Mouse (Mus musculus): ENCODE measurements around the gene Nf2. TPM values are rescaled to one million over a fixed set of nuclear protein-coding genes. Genes with fewer than 3 reads are reported as not detected.
A peak's percentile ranks its signal among the peaks of the same experiment; 100 is the strongest.

Gene Nf2
- polyA plus RNA-seq, 1 experiment from 2014 or later: 37.4 TPM

- H3K27me3 ChIP-seq (replicated peaks; ENCODE audit: control insufficient read depth, insufficient read depth, low read length): no peaks in the 10 kb centered on the region
- peak within 1 kb of the TSS; percentile 70 for H3K27ac ChIP-seq (ENCODE audit: low read depth, low read length)
- DNase-seq (ENCODE audit: low spot score) (peak; percentile 88), ATAC-seq (replicated peaks; ENCODE audit: low FRiP score) (peak; percentile 91)
- peaks cover 6% of the 10 kb centered on the region; the same call in 1 of the 2 replicates for H3K36me3 ChIP-seq (ENCODE audit: control insufficient read depth, insufficient read depth, low read length)
- peak within 1 kb of the TSS; percentile 83 for H3K4me2 ChIP-seq
- H3K9me3 ChIP-seq (ENCODE audit: control insufficient read depth, low read length): no peaks in the 10 kb centered on the region
- H3K9ac ChIP-seq (ENCODE audit: low read depth, low read length): peak within 1 kb of the TSS; percentile 58
- 0 out of 2 replicates have a peak, but pooled peaks cover 3% of the 10 kb centered on the region for H3K4me1 ChIP-seq (replicated peaks; ENCODE audit: control insufficient read depth, insufficient read depth, low read length)
- H3K4me3 ChIP-seq (ENCODE audit: low read depth, low read length): peak within 1 kb of the TSS; percentile 56
- 1% methylated on average over 30 of the region's 30 CpGs for WGBS
Measured at GRCm38 (mm10) chr11:4873755-4874475, 24.6 kb upstream of the Nf2 start, which contains the start of gene Nipsnap1. TSS of gene Nipsnap1 (plus strand) at chr11:4873951.

GRCm38 (mm10) chr11:4865645-4866251, 16.4 kb upstream of the Nf2 start:
- no peak overlapping the region for H3K4me3 ChIP-seq (ENCODE audit: low read depth, low read length)
- 31% methylated on average over 10 of the region's 10 CpGs for WGBS
- no peaks in the 10 kb centered on the region for H3K27me3 ChIP-seq (replicated peaks; ENCODE audit: control insufficient read depth, insufficient read depth, low read length)
- no peaks in the 10 kb centered on the region for H3K36me3 ChIP-seq (ENCODE audit: control insufficient read depth, insufficient read depth, low read length)
- DNase-seq (ENCODE audit: low spot score) (no peak), ATAC-seq (replicated peaks; ENCODE audit: low FRiP score) (no peak)
- H3K9ac ChIP-seq (ENCODE audit: low read depth, low read length): no peak overlapping the region
- H3K9me3 ChIP-seq (ENCODE audit: control insufficient read depth, low read length): no peaks in the 10 kb centered on the region
- no peak overlapping the region for H3K27ac ChIP-seq (ENCODE audit: low read depth, low read length)
- no peak overlapping the region for H3K4me2 ChIP-seq
- H3K4me1 ChIP-seq (replicated peaks; ENCODE audit: control insufficient read depth, insufficient read depth, low read length): no peaks in the 10 kb centered on the region

GRCm38 (mm10) chr11:4862730-4863129, 13.4 kb upstream of the Nf2 start:
- ATAC-seq (replicated peaks; ENCODE audit: low FRiP score) (no peak), DNase-seq (ENCODE audit: low spot score) (no peak)
- no peak overlapping the region for H3K4me3 ChIP-seq (ENCODE audit: low read depth, low read length)
- H3K36me3 ChIP-seq (ENCODE audit: control insufficient read depth, insufficient read depth, low read length): no peaks in the 10 kb centered on the region
- no peak overlapping the region for H3K27ac ChIP-seq (ENCODE audit: low read depth, low read length)
- H3K9me3 ChIP-seq (ENCODE audit: control insufficient read depth, low read length): no peaks in the 10 kb centered on the region
- H3K9ac ChIP-seq (ENCODE audit: low read depth, low read length): no peak overlapping the region
- no peak overlapping the region for H3K4me2 ChIP-seq
- H3K27me3 ChIP-seq (replicated peaks; ENCODE audit: control insufficient read depth, insufficient read depth, low read length): no peaks in the 10 kb centered on the region
- H3K4me1 ChIP-seq (replicated peaks; ENCODE audit: control insufficient read depth, insufficient read depth, low read length): no peaks in the 10 kb centered on the region
- WGBS: 82% methylated on average over 1 of the region's 1 CpGs

GRCm38 (mm10) chr11:4861816-4862604, 12.7 kb upstream of the Nf2 start:
- no peaks in the 10 kb centered on the region for H3K9me3 ChIP-seq (ENCODE audit: control insufficient read depth, low read length)
- DNase-seq (ENCODE audit: low spot score) (no peak), ATAC-seq (replicated peaks; ENCODE audit: low FRiP score) (no peak)
- 52% methylated on average over 11 of the region's 11 CpGs for WGBS
- no peak overlapping the region for H3K4me2 ChIP-seq
- no peaks in the 10 kb centered on the region for H3K36me3 ChIP-seq (ENCODE audit: control insufficient read depth, insufficient read depth, low read length)
- H3K27ac ChIP-seq (ENCODE audit: low read depth, low read length): no peak overlapping the region
- H3K4me3 ChIP-seq (ENCODE audit: low read depth, low read length): no peak overlapping the region
- H3K9ac ChIP-seq (ENCODE audit: low read depth, low read length): no peak overlapping the region
- H3K4me1 ChIP-seq (replicated peaks; ENCODE audit: control insufficient read depth, insufficient read depth, low read length): no peaks in the 10 kb centered on the region
- no peaks in the 10 kb centered on the region for H3K27me3 ChIP-seq (replicated peaks; ENCODE audit: control insufficient read depth, insufficient read depth, low read length)

- Histone ChIP-seq H3K27ac (ENCODE audit: low read depth, low read length) (no peak overlapping the region), H3K9me3 (ENCODE audit: control insufficient read depth, low read length) (no peaks in the 10 kb centered on the region), H3K4me3 (ENCODE audit: low read depth, low read length) (no peak overlapping the region), H3K36me3 (ENCODE audit: control insufficient read depth, insufficient read depth, low read length) (no peaks in the 10 kb centered on the region), H3K9ac (ENCODE audit: low read depth, low read length) (no peak overlapping the region), H3K27me3 (replicated peaks; ENCODE audit: control insufficient read depth, insufficient read depth, low read length) (no peaks in the 10 kb centered on the region), H3K4me1 (replicated peaks; ENCODE audit: control insufficient read depth, insufficient read depth, low read length) (no peaks in the 10 kb centered on the region), H3K4me2 (no peak overlapping the region)
- WGBS: 60% methylated on average over 1 of the region's 1 CpGs
- no peak for DNase-seq (ENCODE audit: low spot score)
- no peak for ATAC-seq (replicated peaks; ENCODE audit: low FRiP score)
Measured at GRCm38 (mm10) chr11:4860986-4861385, 11.7 kb upstream of the Nf2 start.

- no peak for ATAC-seq (replicated peaks; ENCODE audit: low FRiP score)
- H3K4me3 ChIP-seq (ENCODE audit: low read depth, low read length): no peak overlapping the region
- 50% methylated on average over 2 of the region's 2 CpGs for WGBS
- no peaks in the 10 kb centered on the region for H3K27me3 ChIP-seq (replicated peaks; ENCODE audit: control insufficient read depth, insufficient read depth, low read length)
- no peak for DNase-seq (ENCODE audit: low spot score)
- no peaks in the 10 kb centered on the region for H3K36me3 ChIP-seq (ENCODE audit: control insufficient read depth, insufficient read depth, low read length)
- H3K4me1 ChIP-seq (replicated peaks; ENCODE audit: control insufficient read depth, insufficient read depth, low read length): no peaks in the 10 kb centered on the region
- no peak overlapping the region for H3K27ac ChIP-seq (ENCODE audit: low read depth, low read length)
- no peaks in the 10 kb centered on the region for H3K9me3 ChIP-seq (ENCODE audit: control insufficient read depth, low read length)
- no peak overlapping the region for H3K9ac ChIP-seq (ENCODE audit: low read depth, low read length)
- H3K4me2 ChIP-seq: no peak overlapping the region
Measured at GRCm38 (mm10) chr11:4858416-4858815, 9.1 kb upstream of the Nf2 start.

- no peak for ATAC-seq (replicated peaks; ENCODE audit: low FRiP score)
- 88% methylated on average over 5 of the region's 5 CpGs for WGBS
Measured at GRCm38 (mm10) chr11:4854181-4854580, 4.8 kb upstream of the Nf2 start.

GRCm38 (mm10) chr11:4853021-4853420, 3.7 kb upstream of the Nf2 start:
- no peak overlapping the region for H3K27ac ChIP-seq (ENCODE audit: low read depth, low read length)
- no peak overlapping the region for H3K9ac ChIP-seq (ENCODE audit: low read depth, low read length)
- peaks cover 2% of the 10 kb centered on the region; the same call in 1 of the 2 replicates for H3K4me1 ChIP-seq (replicated peaks; ENCODE audit: control insufficient read depth, insufficient read depth, low read length)
- no peaks in the 10 kb centered on the region for H3K36me3 ChIP-seq (ENCODE audit: control insufficient read depth, insufficient read depth, low read length)
- DNase-seq (ENCODE audit: low spot score) (no peak), ATAC-seq (replicated peaks; ENCODE audit: low FRiP score) (no peak)
- no peaks in the 10 kb centered on the region for H3K27me3 ChIP-seq (replicated peaks; ENCODE audit: control insufficient read depth, insufficient read depth, low read length)
- H3K4me2 ChIP-seq: no peak overlapping the region
- H3K4me3 ChIP-seq (ENCODE audit: low read depth, low read length): no peak overlapping the region
- no peaks in the 10 kb centered on the region for H3K9me3 ChIP-seq (ENCODE audit: control insufficient read depth, low read length)

More at GRCm38 (mm10) chr11:4854181-4854580, 4.8 kb upstream of the Nf2 start:
- no peak for DNase-seq (ENCODE audit: low spot score)
- H3K4me3 ChIP-seq (ENCODE audit: low read depth, low read length): no peak overlapping the region
- no peak overlapping the region for H3K27ac ChIP-seq (ENCODE audit: low read depth, low read length)
- no peaks in the 10 kb centered on the region for H3K27me3 ChIP-seq (replicated peaks; ENCODE audit: control insufficient read depth, insufficient read depth, low read length)
- H3K4me2 ChIP-seq: no peak overlapping the region
- no peak overlapping the region for H3K9ac ChIP-seq (ENCODE audit: low read depth, low read length)
- H3K9me3 ChIP-seq (ENCODE audit: control insufficient read depth, low read length): no peaks in the 10 kb centered on the region
- no peaks in the 10 kb centered on the region for H3K36me3 ChIP-seq (ENCODE audit: control insufficient read depth, insufficient read depth, low read length)
- no peaks in the 10 kb centered on the region for H3K4me1 ChIP-seq (replicated peaks; ENCODE audit: control insufficient read depth, insufficient read depth, low read length)
